Mouse (Mus musculus) G1E (cell line): ENCODE data around the gene Pstpip1.

Experiments
- CTCF ChIP-seq: IDR thresholded peaks from 2 replicates; pipeline ENCODE4 v1.5.1; 2012; ENCODE audit warnings: low read depth, low read length, inconsistent platforms, mixed read lengths
- GATA1 ChIP-seq: IDR thresholded peaks from 2 replicates; pipeline ENCODE4 v1.6.1; 2012; ENCODE audit warnings: borderline replicate concordance, low read length, inconsistent platforms, mixed read lengths
- GATA2 ChIP-seq: IDR thresholded peaks from 2 replicates; pipeline ENCODE4 v1.6.1; 2012; ENCODE audit warnings: low read depth, low read length, inconsistent platforms, borderline replicate concordance
- POLR2AphosphoS5 ChIP-seq: IDR thresholded peaks from 2 replicates; pipeline ENCODE4 v1.6.1; 2012; ENCODE audit warnings: low read depth, low read length, inconsistent platforms; ENCODE audit not compliant: insufficient replicate concordance
- TAL1 ChIP-seq: conservative IDR thresholded peaks from 2 replicates; pipeline ENCODE4 v1.6.1; 2012; ENCODE audit warnings: low read depth, low read length, inconsistent platforms, mixed read lengths

GRCm38 (mm10) chr9:56151745-56152481 lies 62.2 kb downstream of the Pstpip1 start:
- TF ChIP-seq GATA1 = no peak
- TF ChIP-seq CTCF = no peak
- TF ChIP-seq GATA2 = no peak
- TF ChIP-seq TAL1 = no peak
- TF ChIP-seq POLR2AphosphoS5 = no peak
